Mouse (Mus musculus) megakaryocyte, adult 5-6 weeks (primary cell): ENCODE measurements at regions not wholly inside any gene's neighbourhood (a gene's known extent, or its start where the extent isn't known, plus 50 kb on each side); places are given as distances from the start of the nearest gene placed in this dataset.

Experiments used
- ATAC-seq: 2 replicates; pipeline ENCODE4 v1.8.0; 2016; ENCODE audit warnings: mild to moderate bottlenecking, inconsistent platforms; ENCODE audit not compliant: poor library complexity, severe bottlenecking

- ATAC-seq = no peak
Observed at GRCm38 (mm10) chrX:143462632-143463031, 55.8 kb upstream of the Pak3 start.

DNA sequence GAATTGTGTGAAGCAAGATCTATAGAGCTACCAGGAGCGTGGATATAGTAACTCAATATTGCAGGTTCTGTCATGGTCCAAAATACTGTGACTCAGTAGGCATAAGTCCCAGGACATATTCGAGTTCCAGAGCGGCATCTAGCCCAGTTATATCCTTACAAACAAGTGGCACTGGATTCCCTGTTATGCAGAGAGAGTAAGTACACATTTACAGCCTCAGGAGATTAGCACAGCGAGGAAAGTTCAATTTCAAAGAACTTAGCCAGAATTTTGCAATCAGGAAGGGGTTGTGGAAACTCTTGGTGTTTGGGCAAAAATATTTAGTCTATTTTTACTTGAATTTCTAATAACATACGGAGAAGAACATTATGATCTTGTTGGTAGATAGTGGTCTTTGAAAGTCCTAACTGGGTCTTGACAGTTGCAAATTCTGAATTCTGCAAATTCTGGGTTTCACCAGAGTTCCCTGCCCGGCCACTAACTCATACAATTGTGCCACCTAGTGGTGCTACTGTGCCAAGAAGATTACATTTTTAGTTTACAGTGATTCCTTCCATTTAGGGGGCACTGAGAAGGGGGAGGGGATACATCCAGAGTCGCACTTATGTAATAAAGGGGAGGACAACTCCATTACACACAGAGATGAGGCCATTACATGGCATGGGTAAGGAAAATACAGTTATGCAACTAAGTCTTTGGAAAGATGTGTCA, 54.7 kb upstream of the Chrdl1 start:
- no peak for ATAC-seq

GRCm38 (mm10) chrX:143444581-143444980, 50.5 kb upstream of the Chrdl1 start:
- peak; percentile 66 for ATAC-seq
